Mouse (Mus musculus) cerebellum, adult 9-10 months (tissue): ENCODE results near the gene Armc10.
"Not testable (repeated sequence)": the region's sequence is repeated elsewhere in the genome, so short reads cannot be mapped to it uniquely, and the experiment has no call there.

Source experiments
- DNase-seq: peaks from one replicate; pipeline ENCODE4 v3.0.0; 2022

Armc10 gene

DNA sequence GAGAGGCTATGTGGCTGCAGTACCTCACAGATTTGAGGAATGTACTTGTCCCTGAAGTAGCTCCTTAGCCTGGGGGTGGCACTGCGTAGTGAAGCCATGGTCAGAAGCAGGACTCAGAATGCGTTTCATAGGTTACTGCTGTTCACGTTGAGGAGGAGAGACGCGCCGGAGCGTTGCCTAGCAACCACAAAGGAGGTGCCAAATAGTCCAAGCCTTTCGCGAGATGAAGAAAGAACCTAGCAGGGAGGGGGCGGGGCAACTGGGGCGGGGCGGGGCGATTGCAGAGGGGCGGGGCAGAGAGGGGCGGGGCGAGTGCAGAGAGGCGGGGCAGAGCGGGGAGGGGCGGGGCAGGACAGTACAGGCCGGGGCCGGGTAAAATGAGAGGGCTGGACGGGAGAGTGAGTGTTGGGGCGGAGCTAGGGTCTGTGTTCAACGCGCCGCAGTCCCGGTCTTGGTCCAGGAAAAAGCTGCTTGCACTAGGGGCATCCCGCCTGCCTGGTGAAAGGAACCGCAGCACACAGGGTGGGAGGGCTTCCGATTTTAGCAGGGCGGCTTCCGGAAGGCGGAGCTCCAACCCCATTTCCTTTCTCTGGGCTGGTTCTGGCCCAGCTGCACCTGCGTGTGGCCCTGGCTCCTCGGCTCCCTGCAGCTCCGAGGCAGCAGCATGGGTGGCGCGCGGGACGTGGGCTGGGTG is at the start of gene Armc10, which contains the start of gene Fbxl13:
Gene Armc10 (plus strand): TSS at position 375 of the 694 bp plus-strand sequence.
Gene Fbxl13 (minus strand): TSS at position 196 of the 694 bp plus-strand sequence.
- peak; percentile 89 for DNase-seq

DNA sequence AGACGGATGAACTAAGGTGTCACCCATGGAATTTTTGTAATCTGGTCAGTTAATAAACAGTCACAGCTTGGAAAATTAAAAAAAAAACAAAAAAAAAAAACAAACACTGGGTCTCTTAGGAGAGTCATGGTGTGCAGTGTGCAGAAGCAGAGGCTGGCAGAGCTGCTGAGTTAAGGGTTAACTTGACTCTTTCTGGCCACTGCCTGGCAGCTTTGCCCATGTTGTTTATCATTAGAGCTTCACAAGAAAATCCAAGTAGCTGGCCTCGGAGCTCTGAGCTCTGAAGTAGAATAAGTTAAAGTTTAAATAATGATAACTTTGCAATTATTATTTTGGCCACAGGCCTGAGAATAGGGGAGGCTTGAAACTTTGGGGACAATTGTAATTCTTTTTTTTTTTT is 46.1 kb upstream of the Armc10 start:
- not testable (repeated sequence) for DNase-seq

DNA sequence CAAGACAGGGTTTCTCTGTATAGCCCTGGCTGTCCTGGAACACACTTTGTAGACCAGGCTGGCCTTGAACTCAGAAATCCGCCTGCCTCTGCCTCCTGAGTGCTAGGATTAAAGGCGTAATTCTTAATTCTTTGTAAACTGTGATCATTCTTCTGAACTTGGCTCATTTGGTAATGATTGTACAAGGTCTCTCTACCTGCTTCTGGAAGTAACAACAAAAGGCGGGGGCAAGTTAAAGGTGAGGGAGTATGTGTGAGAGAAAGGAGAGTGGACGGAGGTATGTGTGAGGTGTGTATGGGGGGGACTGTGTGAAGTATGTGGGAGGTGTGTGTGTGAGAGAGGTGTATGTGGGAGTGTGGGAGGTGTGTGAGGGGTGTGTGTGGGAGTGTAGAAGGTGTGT is 45.7 kb upstream of the Armc10 start:
- no peak for DNase-seq

DNA sequence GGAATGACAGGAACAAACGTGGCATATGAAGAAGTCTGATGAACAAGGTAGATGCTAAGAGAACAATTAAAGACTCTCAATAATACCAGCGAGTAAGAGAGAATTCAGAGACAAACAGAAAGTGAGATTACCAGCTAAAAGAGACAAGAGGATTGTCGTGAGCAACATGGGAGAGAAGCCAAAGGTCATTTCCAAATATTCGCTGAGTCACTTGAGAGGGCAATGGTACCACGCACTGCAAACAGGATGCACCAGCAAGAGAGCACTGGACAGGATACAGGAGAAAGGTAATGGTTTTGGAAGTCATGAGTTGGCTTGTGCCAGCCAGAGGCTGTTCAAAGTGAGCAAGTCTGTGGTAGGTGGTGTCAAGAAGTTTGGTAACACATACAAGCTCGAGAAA is 39.7 kb upstream of the Armc10 start:
- no peak for DNase-seq

DNA sequence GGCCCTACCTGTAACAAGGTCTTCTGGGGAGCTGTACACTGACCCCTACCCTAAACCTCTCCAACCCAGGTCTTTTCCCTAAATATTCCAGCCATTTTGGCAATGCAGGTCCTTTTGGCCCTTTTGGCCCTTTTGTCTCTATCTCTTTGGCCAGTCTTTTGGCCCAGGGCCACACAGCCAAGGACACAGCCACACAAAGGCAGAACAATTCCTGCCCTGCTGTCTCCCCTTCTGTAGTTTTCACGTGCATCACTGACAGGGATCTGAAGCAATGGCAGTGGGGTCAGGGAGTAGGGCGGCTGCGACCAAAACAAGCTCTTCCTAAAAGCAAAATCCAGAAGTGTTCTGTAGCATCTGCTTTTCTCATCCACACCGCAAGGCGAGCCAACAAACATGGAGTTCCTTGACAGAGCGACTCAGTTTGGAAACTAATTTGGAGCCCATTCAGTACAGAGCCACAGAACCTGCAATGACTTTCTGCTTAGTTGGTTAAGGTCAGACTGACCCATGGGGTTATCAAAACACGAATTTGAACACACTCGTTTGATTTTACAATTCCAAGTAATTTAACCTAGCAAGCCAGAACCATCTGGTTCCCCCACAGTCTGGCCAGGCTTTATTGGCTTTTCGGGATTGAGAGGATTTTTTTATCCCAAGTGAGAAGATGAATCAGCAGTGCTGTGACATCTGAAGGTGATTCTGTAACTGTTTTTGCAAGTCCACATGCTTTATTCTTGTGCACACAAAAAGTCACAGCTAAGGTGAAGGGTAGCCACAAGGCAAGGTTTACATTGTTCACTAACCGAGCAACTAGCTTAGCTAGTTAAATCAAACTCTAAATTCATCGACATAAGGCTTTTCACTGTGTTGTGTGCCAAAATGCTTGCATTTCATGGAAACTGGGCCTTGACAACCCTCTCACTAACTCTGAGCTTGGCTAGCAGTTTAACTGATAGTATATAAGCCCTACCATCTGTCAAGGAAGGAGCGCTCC is 37.0 kb upstream of the Armc10 start:
- peak; percentile 36 for DNase-seq

DNA sequence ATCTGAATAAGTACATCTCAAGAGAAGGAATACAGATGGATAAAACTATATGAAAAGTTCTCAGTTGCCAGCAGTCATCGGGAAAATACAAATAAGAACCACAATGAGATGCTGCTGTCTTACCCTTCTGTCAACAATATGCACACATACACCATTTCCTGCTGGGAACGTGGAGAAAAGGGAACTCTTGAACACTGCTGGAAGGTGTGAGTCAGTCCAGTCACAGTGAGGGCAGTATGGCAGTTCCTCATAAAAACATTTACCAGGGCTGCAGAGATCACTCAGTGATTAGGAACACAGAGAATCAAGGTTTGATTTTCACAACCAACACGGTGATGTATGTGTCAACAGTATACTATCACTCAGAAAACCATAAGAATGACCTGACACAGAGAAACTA is 34.6 kb upstream of the Armc10 start:
- no peak for DNase-seq

DNA sequence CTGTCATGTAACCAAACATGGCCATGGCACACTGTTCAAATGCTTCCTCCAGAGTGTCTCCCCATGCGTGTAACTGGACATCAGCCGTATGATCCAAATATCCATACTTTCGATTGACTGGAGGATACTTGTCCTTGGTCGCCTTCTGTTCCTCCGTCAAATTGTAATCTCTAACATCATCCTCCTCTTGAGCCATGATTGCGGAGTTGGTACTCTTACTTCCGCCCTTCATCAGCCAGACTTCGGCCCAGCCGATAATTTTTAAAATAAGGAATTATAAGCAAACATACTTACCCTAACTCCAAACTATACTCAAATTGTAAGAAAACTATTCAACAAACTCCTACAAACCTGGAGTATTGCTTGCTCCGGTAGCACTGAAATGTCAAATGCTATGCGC is 31.3 kb upstream of the Armc10 start:
- not testable (repeated sequence) for DNase-seq

DNA sequence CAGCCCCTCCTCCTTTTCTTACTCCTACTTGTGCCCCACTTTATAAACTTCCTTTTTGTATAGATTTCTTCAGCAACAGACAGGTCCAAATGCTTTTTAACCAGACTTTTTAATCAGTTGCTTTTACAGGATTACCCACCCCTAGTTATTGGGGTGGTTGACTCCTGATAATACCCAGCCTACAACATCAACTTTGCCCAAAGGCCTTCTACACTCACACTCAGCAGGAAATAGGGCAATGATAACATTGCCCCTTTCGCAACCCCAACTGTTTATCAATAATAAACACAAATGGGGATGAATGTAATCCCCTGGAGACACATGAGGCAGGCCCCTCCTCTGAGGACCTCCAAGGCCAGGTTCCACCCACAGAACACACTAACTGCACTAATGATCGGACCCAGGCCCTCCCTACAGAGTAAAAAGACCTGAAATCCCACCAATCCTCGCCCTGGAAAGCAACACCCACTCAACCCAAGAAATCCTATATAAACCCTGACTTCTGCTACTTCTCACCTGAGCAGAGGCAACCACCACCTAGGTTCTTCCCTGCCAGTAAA is 29.1 kb upstream of the Armc10 start:
- no peak for DNase-seq

DNA sequence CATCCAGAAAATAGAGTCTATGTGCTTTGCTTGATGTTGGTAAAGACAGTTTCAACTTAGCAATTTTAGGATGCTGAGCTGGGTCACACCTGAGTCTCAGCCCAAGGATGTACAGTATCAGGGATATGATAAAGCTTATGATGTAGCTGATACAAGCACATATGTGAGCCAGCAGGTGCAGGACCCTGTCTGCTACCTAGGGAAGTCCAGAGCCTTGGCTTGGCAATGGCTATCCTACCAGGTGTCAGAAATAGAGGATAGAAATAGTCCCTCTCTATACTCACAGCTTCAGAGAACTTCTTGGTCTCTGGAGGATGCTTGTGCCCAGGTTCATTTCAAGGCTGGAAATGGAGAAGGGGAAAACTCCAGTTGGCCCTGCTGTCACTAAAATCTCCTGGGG is 19.7 kb upstream of the Armc10 start:
- DNase-seq: no peak

DNA sequence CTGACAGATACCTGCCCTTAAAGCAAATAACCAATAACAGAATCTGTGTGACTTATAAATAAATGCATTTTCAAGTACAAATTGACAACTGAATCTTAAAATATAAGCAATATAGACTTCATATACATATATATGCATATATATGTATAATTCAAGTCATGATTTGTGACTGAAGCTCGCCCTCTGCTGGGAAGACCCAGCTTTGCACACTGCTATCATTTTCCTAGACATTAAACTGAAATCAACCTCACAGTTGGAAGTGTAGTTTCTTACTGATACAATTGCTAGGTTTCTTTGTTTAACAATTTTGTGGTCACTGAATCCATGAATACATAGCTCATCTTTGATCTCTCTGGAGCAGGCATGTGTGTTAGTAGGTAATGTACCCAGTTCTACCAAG is 4.7 kb upstream of the Armc10 start:
- DNase-seq: peak; percentile 53

DNA sequence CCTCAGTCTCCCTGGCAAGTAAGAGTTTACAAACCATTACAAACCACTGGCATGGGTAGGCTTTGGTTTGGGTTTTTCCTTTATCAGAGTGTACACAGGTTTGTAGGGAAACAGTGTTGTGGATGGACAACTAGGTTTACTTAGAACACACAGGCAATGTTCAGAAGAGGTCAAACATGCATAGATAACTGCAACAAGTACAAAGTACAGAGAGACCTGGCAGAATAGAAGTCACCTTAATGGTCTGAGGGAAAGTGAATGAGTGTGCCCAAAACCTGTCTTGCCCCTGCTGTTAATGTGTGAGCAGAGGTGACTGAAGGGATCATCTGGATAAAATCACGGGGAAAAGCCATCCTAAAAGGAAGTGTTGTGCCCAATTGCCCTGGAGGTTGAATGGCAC is 2.0 kb upstream of the Armc10 start:
- no peak for DNase-seq

DNA sequence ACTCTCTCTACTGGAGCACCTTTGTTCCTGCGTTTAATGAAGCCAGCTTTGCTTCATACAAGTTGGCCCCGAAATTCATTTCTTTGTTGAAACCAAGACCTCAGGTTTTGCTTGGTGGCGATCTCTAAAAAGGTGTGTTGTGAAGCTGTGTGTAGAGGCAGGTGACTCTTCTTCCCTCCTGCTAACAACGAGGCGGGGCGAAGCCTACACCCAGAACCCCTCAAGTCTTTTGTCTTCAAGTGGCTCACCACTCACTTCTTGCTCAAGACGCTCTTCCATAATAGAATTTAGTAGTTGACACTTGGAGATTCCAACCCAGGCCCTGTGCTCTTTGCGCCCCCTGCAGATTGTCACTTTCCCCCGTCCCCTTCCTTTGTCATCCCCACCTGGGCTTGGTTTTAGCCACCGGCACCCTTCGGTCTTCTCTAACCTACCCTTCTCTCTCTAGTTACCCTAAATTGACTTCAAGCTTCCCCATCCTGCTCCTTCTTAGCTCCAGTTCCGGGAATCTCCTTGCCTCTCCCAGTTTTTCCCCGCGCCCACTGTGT is 648 bp upstream of the Armc10 start:
- no peak for DNase-seq

DNA sequence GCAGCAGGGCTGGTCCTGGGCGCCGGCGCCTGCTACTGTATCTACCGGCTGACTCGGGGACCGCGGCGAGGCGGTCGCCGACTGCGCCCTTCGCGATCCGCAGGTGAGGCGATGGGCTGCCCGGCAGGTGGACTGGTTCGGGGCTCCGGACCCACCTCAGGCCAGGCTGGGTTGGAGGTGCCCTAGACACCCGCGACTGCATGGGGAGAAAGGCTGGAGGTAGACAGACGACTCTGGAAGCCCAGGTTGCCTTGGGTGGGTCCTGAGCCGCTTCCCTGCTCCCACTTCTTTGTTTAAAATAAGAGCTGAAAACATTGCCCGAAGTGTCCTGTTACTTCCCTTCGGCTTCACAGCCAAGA is 499 bp downstream of the Armc10 start:
- DNase-seq: no peak

DNA sequence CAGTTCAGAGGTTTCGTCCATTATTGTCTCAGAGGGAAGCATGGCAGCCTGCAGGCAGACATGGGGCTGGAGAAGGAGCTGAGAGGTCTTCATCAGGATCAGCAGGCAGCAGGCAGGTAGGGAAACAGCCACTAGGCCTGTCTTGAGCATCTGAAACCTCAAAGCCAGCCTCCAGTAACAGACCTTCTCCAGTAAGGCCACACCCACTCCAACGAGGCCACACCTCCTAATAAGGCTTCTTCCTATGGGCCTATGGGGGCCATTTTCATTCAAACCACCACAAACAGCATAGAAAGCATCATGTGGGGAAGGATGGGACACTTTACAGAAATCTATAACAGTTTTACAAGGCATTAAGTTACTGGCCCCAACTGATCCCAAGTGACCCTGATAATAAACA is 5.1 kb downstream of the Armc10 start:
- no peak for DNase-seq

DNA sequence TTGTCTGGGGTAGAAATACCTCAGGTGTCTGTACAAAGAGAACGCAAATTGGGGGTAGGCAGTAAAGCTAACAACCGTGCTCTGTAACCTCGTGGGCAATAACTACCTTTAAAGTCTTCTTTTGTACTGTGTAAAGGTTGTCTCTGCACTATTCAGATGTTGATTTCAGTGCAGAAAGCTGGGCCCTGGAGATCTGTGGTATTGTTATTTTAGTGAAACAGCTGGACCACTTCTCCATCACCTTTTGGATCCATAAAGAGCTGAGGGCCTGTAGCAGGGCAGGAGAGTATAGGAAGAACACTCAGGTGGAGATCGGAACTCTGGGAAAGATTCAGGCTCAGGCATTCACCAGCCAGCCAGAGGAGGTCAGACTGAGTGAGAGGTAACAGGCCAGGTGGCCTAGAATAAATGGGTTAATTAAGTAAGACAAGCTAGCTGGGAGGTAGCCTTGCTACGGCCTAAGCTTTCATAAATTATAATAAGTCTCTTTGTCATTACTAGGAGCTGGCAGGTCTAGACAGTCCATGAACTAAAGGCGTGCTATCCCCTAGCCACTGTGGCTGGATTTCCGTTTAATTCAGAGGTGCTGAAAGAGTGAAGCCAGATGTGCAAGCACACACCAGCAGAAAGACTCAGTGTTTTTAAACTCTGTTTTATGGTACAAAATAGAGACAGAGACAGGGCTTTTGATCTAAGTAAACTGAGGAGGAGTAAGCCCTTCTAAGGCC is 6.4 kb downstream of the Armc10 start:
- no peak for DNase-seq

DNA sequence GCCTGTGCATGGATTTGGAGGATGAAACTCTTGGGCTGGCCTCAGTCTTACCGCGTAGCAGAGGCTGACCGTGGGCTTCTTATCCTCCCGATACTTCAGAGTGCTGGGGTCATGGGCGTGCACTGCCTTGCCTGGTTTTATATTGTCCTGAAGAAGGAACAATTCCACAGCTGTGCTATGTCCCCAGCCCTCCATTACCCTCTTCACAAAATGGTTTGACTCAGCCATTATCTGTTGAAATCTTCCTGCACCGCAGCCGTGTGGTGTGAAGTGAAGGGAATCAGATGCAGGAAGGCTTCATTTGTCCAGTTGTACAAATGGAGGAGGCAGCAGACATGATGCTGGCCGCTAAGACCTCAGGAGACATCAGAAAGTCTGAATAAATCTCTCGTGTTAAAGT is 11.3 kb downstream of the Armc10 start:
- DNase-seq: no peak

DNA sequence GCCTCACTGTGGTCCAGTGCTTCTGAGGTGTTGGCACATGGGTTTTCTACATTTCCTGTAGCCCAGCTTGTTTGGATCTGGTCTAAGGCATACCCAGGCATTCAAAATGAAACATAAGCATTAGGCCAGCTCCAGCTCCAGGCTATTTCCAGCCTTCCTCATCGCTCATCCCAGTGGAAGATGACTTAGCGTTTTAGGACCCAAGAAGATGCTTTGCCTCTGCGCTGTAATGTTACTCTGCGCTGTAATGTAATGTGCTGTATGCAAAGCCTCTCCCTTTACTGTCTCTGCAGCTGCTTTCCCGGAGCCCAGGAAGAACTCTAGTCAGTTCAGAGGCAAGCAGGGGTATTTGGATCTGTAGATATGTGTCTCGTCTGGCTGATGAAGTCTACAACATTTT is 12.4 kb downstream of the Armc10 start:
- no peak for DNase-seq

DNA sequence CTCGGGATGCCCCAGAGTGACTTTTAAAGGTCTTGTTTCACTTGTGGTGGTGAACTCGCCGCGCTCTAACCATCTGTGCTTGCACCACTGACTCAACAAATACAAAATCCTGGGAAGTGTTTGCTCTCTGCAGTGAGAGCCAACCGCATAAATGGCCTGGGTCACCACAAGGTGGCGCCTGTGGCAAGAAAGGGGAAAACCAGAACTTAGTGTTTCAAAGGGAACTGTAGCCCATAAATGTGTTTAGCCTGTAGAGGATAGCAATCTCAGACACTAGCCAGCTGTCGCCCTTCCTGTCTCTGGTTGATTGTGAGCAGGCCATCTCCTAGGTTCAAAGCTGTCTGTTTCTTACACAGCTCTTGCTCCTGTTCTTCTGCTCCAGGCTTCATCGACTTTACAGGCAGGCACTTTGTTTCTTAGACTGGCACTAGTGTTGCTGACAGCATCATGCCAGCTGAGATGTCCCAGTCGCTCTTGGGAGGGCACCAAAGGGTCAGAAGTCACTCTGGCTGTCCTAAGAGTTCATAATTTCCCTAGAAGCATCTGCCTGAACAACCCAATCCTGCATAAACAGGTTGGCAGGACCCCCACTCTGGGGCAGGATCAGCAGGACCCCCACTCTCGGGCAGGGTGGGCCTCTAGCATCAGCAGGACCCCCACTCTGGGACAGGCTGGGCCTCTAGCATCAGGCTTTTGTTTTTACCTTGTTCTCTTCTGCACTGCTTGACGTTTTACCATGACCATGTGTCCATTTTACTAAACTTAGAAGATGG is 13.2 kb downstream of the Armc10 start:
- peak; percentile 69 for DNase-seq

DNA sequence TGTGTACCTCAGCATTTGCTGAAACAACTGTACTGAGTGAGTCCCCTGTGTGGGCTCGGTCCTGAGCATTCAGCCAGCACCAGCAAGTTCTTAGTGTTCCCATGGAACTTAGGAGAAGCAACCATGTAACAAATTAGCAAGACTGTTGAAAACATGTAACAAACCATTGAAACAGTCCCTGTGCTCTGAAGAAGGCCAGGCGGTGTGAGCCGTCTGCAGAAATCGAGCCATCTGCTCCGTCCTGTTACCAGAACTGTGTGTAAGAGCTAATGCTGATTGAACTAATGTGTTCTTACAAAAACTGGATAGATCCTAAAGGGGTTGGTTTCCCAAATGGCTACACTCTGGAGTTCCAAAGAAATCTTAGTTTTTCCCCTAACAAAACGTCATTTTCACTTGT is 15.2 kb downstream of the Armc10 start:
- DNase-seq: no peak

DNA sequence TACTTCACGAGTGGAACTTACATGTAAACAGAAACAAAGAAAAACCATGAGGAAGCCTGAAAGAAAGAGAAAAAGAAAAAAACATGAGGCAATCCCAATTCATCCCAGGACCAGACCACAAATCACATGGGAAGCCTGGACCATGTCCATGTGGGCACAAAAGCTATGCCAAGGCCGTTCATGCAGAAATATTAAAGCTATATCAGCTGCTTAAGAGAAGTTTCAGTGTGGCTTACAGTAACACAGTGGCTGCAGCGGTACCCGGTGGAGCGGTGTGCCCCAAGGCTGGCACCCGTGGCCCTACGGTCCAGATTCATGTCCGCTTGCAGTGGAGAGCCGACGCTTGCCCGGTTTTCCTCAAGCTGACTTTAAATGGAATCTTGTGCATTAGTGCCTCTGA is 17.5 kb downstream of the Armc10 start:
- no peak for DNase-seq

DNA sequence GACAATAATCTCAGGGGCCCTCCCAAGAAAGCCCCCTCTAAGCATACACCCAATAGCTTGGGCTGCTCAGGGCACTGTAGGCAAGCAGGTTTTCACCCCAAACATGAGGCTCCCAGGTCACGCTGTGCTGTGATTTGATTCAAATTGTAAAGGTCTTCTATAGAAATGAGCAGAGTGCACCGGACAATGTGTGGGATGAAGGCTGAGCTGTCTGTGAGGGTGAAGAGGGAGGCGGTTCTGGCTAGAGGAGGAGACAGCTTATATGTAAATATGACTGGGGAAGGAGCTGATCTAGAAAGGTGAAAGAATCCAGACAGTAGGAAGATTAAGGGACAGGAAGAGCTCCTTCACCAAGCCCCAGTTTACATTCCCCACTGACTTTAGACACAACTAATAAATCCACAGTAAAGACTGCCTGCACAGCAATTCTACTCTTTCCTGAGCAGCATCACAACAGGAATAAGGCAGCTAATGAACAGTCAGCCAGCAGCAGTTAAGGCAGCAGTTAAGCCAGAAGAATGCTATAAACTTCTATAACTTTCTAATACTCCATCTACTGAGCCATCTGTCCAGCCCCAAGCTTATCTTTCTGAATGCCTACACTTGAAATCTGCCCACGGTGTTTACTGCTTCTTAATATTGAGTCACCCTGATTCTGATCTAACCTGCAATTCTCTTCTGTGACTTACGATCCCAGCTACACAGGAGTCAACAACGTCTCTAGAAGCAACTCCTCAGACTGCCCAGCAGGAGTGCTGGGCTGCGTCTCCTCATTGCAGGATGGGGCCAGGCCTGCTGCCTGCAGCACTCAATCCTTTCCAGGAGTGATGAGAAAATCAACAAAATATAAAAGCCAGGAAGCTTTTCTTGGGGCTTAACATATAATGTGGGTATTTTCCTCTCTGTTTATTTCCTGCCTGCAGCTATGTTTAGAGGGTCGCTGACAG is 21.9 kb downstream of the Armc10 start:
- DNase-seq: no peak
